Mouse (Mus musculus): ENCODE measurements around the gene Zfp385c. TPM values are rescaled to one million over a fixed set of nuclear protein-coding genes. Genes with fewer than 3 reads are reported as not detected.

The Zfp385c gene
- polyA plus RNA-seq, 1 experiment from 2014 or later = 0.41 TPM

- Histone ChIP-seq H3K27me3 (ENCODE audit: poor library complexity, severe bottlenecking) (peaks cover 17% of the 10 kb centered on the region), H3K27ac (no peak overlapping the region), H3K36me3 (replicated peaks) (peaks cover 22% of the 10 kb centered on the region), H3K4me1 (peaks cover 41% of the 10 kb centered on the region), H3K4me3 (peak overlapping the region; percentile 37), H3K9me3 (no peaks in the 10 kb centered on the region)
- WGBS = 2% methylated on average over 14 of the region's 14 CpGs
- DNase-seq (ENCODE audit: extremely low spot score, low spot score) = peak; percentile 55
These were observed 9.0 kb upstream of the Zfp385c start for GRCm38 (mm10) chr11:100701301-100701700.

GRCm38 (mm10) chr11:100700710-100701109 lies 8.5 kb upstream of the Zfp385c start:
- H3K27ac ChIP-seq = no peak overlapping the region
- no peak for DNase-seq (ENCODE audit: extremely low spot score, low spot score)
- WGBS = 79% methylated on average over 3 of the region's 3 CpGs

GRCm38 (mm10) chr11:100697921-100698320 lies 5.7 kb upstream of the Zfp385c start:
- WGBS = 80% methylated on average over 7 of the region's 7 CpGs

More at GRCm38 (mm10) chr11:100700710-100701109, 8.5 kb upstream of the Zfp385c start:
- Histone ChIP-seq H3K36me3 (replicated peaks) (peaks cover 16% of the 10 kb centered on the region), H3K4me1 (peaks cover 41% of the 10 kb centered on the region), H3K9me3 (no peaks in the 10 kb centered on the region), H3K4me3 (peak overlapping the region; percentile 37), H3K27me3 (ENCODE audit: poor library complexity, severe bottlenecking) (peaks cover 17% of the 10 kb centered on the region)

GRCm38 (mm10) chr11:100694926-100695325 lies 2.7 kb upstream of the Zfp385c start:
- H3K4me3 ChIP-seq = no peak overlapping the region
- H3K27ac ChIP-seq = no peak overlapping the region
- peaks cover 43% of the 10 kb centered on the region for H3K27me3 ChIP-seq (ENCODE audit: poor library complexity, severe bottlenecking)
- H3K36me3 ChIP-seq (replicated peaks) = no peaks in the 10 kb centered on the region
- peak; percentile 74 for DNase-seq (ENCODE audit: extremely low spot score, low spot score)
- WGBS = 38% methylated on average over 5 of the region's 5 CpGs
- peaks cover 19% of the 10 kb centered on the region for H3K4me1 ChIP-seq
- no peaks in the 10 kb centered on the region for H3K9me3 ChIP-seq

More at GRCm38 (mm10) chr11:100697921-100698320, 5.7 kb upstream of the Zfp385c start:
- H3K27ac ChIP-seq = no peak overlapping the region
- H3K4me3 ChIP-seq = no peak overlapping the region
- H3K9me3 ChIP-seq = no peaks in the 10 kb centered on the region
- peaks cover 22% of the 10 kb centered on the region for H3K27me3 ChIP-seq (ENCODE audit: poor library complexity, severe bottlenecking)
- no peak for DNase-seq (ENCODE audit: extremely low spot score, low spot score)
- H3K4me1 ChIP-seq = peaks cover 24% of the 10 kb centered on the region
- no peaks in the 10 kb centered on the region for H3K36me3 ChIP-seq (replicated peaks)

- Histone ChIP-seq H3K27me3 (ENCODE audit: poor library complexity, severe bottlenecking) (peaks cover 43% of the 10 kb centered on the region), H3K36me3 (replicated peaks) (no peaks in the 10 kb centered on the region), H3K4me3 (no peak overlapping the region), H3K27ac (no peak overlapping the region), H3K4me1 (peaks cover 19% of the 10 kb centered on the region), H3K9me3 (no peaks in the 10 kb centered on the region)
- WGBS = 26% methylated on average over 5 of the region's 5 CpGs
- no peak for DNase-seq (ENCODE audit: extremely low spot score, low spot score)
These were observed 899 bp upstream of the Zfp385c start for GRCm38 (mm10) chr11:100693154-100693553.

- Histone ChIP-seq H3K4me3 (no peak overlapping the region), H3K4me1 (peaks cover 19% of the 10 kb centered on the region), H3K27me3 (ENCODE audit: poor library complexity, severe bottlenecking) (peaks cover 43% of the 10 kb centered on the region), H3K36me3 (replicated peaks) (no peaks in the 10 kb centered on the region), H3K27ac (no peak overlapping the region), H3K9me3 (no peaks in the 10 kb centered on the region)
- DNase-seq (ENCODE audit: extremely low spot score, low spot score) = no peak
- 77% methylated on average over 7 of the region's 7 CpGs for WGBS
These were observed 1.9 kb downstream of the Zfp385c start for GRCm38 (mm10) chr11:100690389-100690788.

- DNase-seq (ENCODE audit: extremely low spot score, low spot score) = no peak
- Histone ChIP-seq H3K36me3 (replicated peaks) (no peaks in the 10 kb centered on the region), H3K9me3 (no peaks in the 10 kb centered on the region), H3K4me1 (peaks cover 19% of the 10 kb centered on the region), H3K27me3 (ENCODE audit: poor library complexity, severe bottlenecking) (peaks cover 38% of the 10 kb centered on the region), H3K27ac (no peak overlapping the region), H3K4me3 (no peak overlapping the region)
- 87% methylated on average over 4 of the region's 4 CpGs for WGBS
These were observed 3.8 kb downstream of the Zfp385c start for GRCm38 (mm10) chr11:100688443-100688842.

- Histone ChIP-seq H3K4me3 (no peak overlapping the region), H3K9me3 (no peaks in the 10 kb centered on the region), H3K4me1 (peaks cover 7% of the 10 kb centered on the region), H3K27ac (no peak overlapping the region), H3K27me3 (ENCODE audit: poor library complexity, severe bottlenecking) (peaks cover 26% of the 10 kb centered on the region), H3K36me3 (replicated peaks) (no peaks in the 10 kb centered on the region)
- no peak for DNase-seq (ENCODE audit: extremely low spot score, low spot score)
- WGBS = 89% methylated on average over 7 of the region's 7 CpGs
These were observed 5.0 kb downstream of the Zfp385c start for GRCm38 (mm10) chr11:100687265-100687664.

GRCm38 (mm10) chr11:100685371-100685770 lies 6.9 kb downstream of the Zfp385c start:
- DNase-seq (ENCODE audit: extremely low spot score, low spot score) = no peak
- Histone ChIP-seq H3K27ac (no peak overlapping the region), H3K4me3 (no peak overlapping the region), H3K36me3 (replicated peaks) (no peaks in the 10 kb centered on the region), H3K9me3 (no peaks in the 10 kb centered on the region), H3K27me3 (ENCODE audit: poor library complexity, severe bottlenecking) (peaks cover 7% of the 10 kb centered on the region), H3K4me1 (no peaks in the 10 kb centered on the region)
- WGBS = 72% methylated on average over 2 of the region's 3 CpGs

GRCm38 (mm10) chr11:100684084-100684483 lies 8.2 kb downstream of the Zfp385c start:
- no peaks in the 10 kb centered on the region for H3K36me3 ChIP-seq (replicated peaks)
- no peaks in the 10 kb centered on the region for H3K4me1 ChIP-seq
- no peak overlapping the region for H3K4me3 ChIP-seq
- no peak for DNase-seq (ENCODE audit: extremely low spot score, low spot score)
- no peaks in the 10 kb centered on the region for H3K27me3 ChIP-seq (ENCODE audit: poor library complexity, severe bottlenecking)
- no peaks in the 10 kb centered on the region for H3K9me3 ChIP-seq
- no peak overlapping the region for H3K27ac ChIP-seq
- WGBS = 91% methylated on average over 2 of the region's 2 CpGs

GRCm38 (mm10) chr11:100682526-100682925 lies 9.7 kb downstream of the Zfp385c start:
- H3K4me1 ChIP-seq = peaks cover 7% of the 10 kb centered on the region
- H3K27ac ChIP-seq = no peak overlapping the region
- no peaks in the 10 kb centered on the region for H3K9me3 ChIP-seq
- 69% methylated on average over 5 of the region's 5 CpGs for WGBS
- no peak for DNase-seq (ENCODE audit: extremely low spot score, low spot score)
- peaks cover 4% of the 10 kb centered on the region; the same call in 1 of the 2 replicates for H3K27me3 ChIP-seq (ENCODE audit: poor library complexity, severe bottlenecking)
- no peaks in the 10 kb centered on the region for H3K36me3 ChIP-seq (replicated peaks)
- H3K4me3 ChIP-seq = no peak overlapping the region

- Histone ChIP-seq H3K27ac (no peak overlapping the region), H3K4me1 (peaks cover 9% of the 10 kb centered on the region), H3K9me3 (no peaks in the 10 kb centered on the region), H3K27me3 (ENCODE audit: poor library complexity, severe bottlenecking) (peaks cover 4% of the 10 kb centered on the region; the same call in 1 of the 2 replicates), H3K4me3 (no peak overlapping the region), H3K36me3 (replicated peaks) (no peaks in the 10 kb centered on the region)
- no peak for DNase-seq (ENCODE audit: extremely low spot score, low spot score)
- WGBS = 73% methylated on average over 5 of the region's 5 CpGs
These were observed 10.4 kb downstream of the Zfp385c start for GRCm38 (mm10) chr11:100681826-100682225.

- H3K4me3 ChIP-seq = no peak overlapping the region
- peaks cover 18% of the 10 kb centered on the region for H3K4me1 ChIP-seq
- 0 out of 2 replicates have a peak overlapping the region, but pooled peaks have one; percentile 2 for H3K27ac ChIP-seq
- 62% methylated on average over 7 of the region's 7 CpGs for WGBS
- no peak for DNase-seq (ENCODE audit: extremely low spot score, low spot score)
- H3K36me3 ChIP-seq (replicated peaks) = no peaks in the 10 kb centered on the region
- H3K27me3 ChIP-seq (ENCODE audit: poor library complexity, severe bottlenecking) = peaks cover 25% of the 10 kb centered on the region
- H3K9me3 ChIP-seq = no peaks in the 10 kb centered on the region
These were observed 14.4 kb downstream of the Zfp385c start for GRCm38 (mm10) chr11:100677810-100678209.

- Histone ChIP-seq H3K27me3 (ENCODE audit: poor library complexity, severe bottlenecking) (peaks cover 37% of the 10 kb centered on the region), H3K9me3 (peaks cover 5% of the 10 kb centered on the region; the same call in 1 of the 2 replicates), H3K27ac (peak overlapping the region; percentile 80), H3K4me3 (peak overlapping the region; percentile 45), H3K36me3 (replicated peaks) (no peaks in the 10 kb centered on the region), H3K4me1 (peaks cover 22% of the 10 kb centered on the region)
- no peak for DNase-seq (ENCODE audit: extremely low spot score, low spot score)
- WGBS = 1% methylated on average over 23 of the region's 23 CpGs
These were observed 19.1 kb downstream of the Zfp385c start for GRCm38 (mm10) chr11:100673169-100673568.

Measured in forebrain, embryonic 10.5 days (tissue).